Comparison of ENCODE assay signal across 8 mouse cellular contexts in the genomic region with DNA sequence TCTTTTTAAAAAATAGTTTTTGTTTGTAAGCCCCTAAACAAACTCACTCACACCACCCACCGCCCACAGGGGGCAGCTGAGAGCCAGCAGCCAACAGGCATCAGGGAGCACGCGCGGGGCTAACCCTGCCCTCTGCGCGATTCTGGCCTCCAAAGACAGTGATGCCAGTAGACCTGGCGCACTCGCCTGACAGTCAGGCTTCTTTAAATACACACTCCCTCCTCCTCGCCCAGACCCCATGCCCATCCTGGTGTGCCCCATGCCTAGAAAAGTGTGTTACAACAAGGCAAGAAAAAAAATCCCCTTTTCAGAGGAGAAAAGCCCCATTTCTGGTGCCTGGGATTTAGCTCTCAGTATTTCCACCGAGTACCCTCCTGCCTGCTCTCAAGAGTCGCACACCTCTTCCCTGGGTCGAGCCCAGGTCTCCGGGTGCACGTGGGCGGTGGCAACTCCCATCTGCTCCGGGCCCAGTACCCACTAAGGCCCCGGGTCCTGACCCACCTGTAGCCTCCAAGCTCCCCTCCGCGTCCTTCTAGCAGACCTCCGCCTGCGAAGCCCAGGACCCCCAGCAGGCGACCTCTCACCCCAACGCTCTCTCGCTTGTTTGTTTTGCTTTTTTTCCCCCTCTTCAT. TPM values are rescaled to one million over a fixed set of nuclear protein-coding genes. Genes with fewer than 3 reads are reported as not detected.
A peak's percentile ranks its signal among the peaks of the same experiment; 100 is the strongest.
DNase-seq lines count a peak whose midpoint lies in the region; ATAC-seq and TF ChIP-seq lines count a peak whose summit lies in the region.

No protein-coding gene starts in this region.

- dilution Hi-C loops in CH12.LX (cut with MboI; ENCODE audit: extremely low pct_ligation_motif_present, extremely low pct_unique_long_range_greater_than_20kb, low sequenced_read_pairs) = no loop called here

- in situ Hi-C loops in CH12.LX (cut with MboI; ENCODE audit: low pct_ligation_motif_present, low pct_unique_long_range_greater_than_20kb, low sequenced_read_pairs) = loop anchor here (10.0 kb wide), 1 partner anchor 105 kb away; no protein-coding TSS in a partner anchor

- peaks cover 78% of the 10 kb centered on the region for H3K79me2 ChIP-seq in CH12.LX (replicated peaks; ENCODE audit: control insufficient read depth, extremely low read depth, insufficient read depth, poor library complexity, severe bottlenecking)

- TF ChIP-seq CTCF in CH12.LX (conservative IDR thresholded peaks at IDR 0.05 in 1 of 2, IDR thresholded peaks at IDR 0.05 in 1 of 2; ENCODE audit: low read depth in 2 of 2, low read length in 2 of 2) = peak in 1 of 2 experiments; percentile 66; a peak in 3 of 4 replicates
- TF ChIP-seq CTCF in heart, postnatal 0 days (IDR thresholded peaks at IDR 0.05; ENCODE audit: low read depth) = peak; percentile 72

- peak overlapping the region; percentile 89 for H3K9ac ChIP-seq in CH12.LX (ENCODE audit: insufficient read depth, low read depth)
- peak overlapping the region; percentile 82 for H3K9ac ChIP-seq in heart, postnatal 0 days (replicated peaks; ENCODE audit: low read depth, low read length)

- ATAC-seq in heart, postnatal 0 days (ENCODE audit: insufficient read depth, low read depth) = peak; percentile 76

- peak overlapping the region; percentile 87 to 94 (median 88) for H3K4me3 ChIP-seq in CH12.LX (replicated peaks in 1 of 3; ENCODE audit: low read depth in 2 of 3, low read length in 2 of 3, poor library complexity in 1 of 3)
- H3K4me3 ChIP-seq in forebrain, embryonic 10.5 days = peak overlapping the region; percentile 78
- peak overlapping the region; percentile 91 for H3K4me3 ChIP-seq in heart, postnatal 0 days (ENCODE audit: low read depth, low read length)

- TF ChIP-seq EP300 in CH12.LX (IDR thresholded peaks at IDR 0.05; ENCODE audit: low read length) = no peak
- no peak for TF ChIP-seq EP300 in heart, postnatal 0 days (IDR thresholded peaks at IDR 0.05; ENCODE audit: low read depth)

- H3K27ac ChIP-seq in CH12.LX (ENCODE audit: insufficient read depth, low read depth) = peak overlapping the region; percentile 96
- H3K27ac ChIP-seq in forebrain, embryonic 10.5 days = peak overlapping the region; percentile 82
- H3K27ac ChIP-seq in heart, postnatal 0 days (ENCODE audit: low read depth) = peak overlapping the region; percentile 84

- H3K36me3 ChIP-seq in CH12.LX (replicated peaks in 1 of 2; ENCODE audit: control insufficient read depth in 1 of 2, insufficient read depth in 1 of 2, low read length in 1 of 2) = peaks cover 30 to 70% of the 10 kb centered on the region in 2 experiments
- no peaks in the 10 kb centered on the region for H3K36me3 ChIP-seq in forebrain, embryonic 10.5 days (replicated peaks)
- no peaks in the 10 kb centered on the region for H3K36me3 ChIP-seq in heart, postnatal 0 days (replicated peaks; ENCODE audit: control insufficient read depth, insufficient read depth, low read length)

- no peaks in the 10 kb centered on the region for H3K9me3 ChIP-seq in CH12.LX (replicated peaks; ENCODE audit: low read length)
- no peaks in the 10 kb centered on the region for H3K9me3 ChIP-seq in forebrain, embryonic 10.5 days
- H3K9me3 ChIP-seq in heart, postnatal 0 days (replicated peaks; ENCODE audit: control insufficient read depth, low read length) = no peaks in the 10 kb centered on the region

- no peaks in the 10 kb centered on the region for H3K27me3 ChIP-seq in CH12.LX (replicated peaks)
- peaks cover 62% of the 10 kb centered on the region for H3K27me3 ChIP-seq in forebrain, embryonic 10.5 days (ENCODE audit: poor library complexity, severe bottlenecking)
- no peaks in the 10 kb centered on the region for H3K27me3 ChIP-seq in heart, postnatal 0 days (ENCODE audit: control insufficient read depth, insufficient read depth, low read length)

- peaks cover 20 to 56% of the 10 kb centered on the region in 2 experiments for H3K4me1 ChIP-seq in CH12.LX (ENCODE audit: control insufficient read depth in 1 of 2, insufficient read depth in 2 of 2)
- H3K4me1 ChIP-seq in forebrain, embryonic 10.5 days = peaks cover 54% of the 10 kb centered on the region
- peaks cover 11% of the 10 kb centered on the region for H3K4me1 ChIP-seq in heart, postnatal 0 days (ENCODE audit: control insufficient read depth, insufficient read depth)

- WGBS in forebrain, embryonic 10.5 days = under 1% methylated on average over 24 of the region's 24 CpGs
- WGBS in heart, postnatal 0 days = 1% methylated on average over 24 of the region's 24 CpGs

- peak; percentile 44 for TF ChIP-seq RAD21 in CH12.LX (IDR thresholded peaks at IDR 0.05; ENCODE audit: low read depth, low read length)

- peak; percentile 92 for TF ChIP-seq POLR2A in CH12.LX (IDR thresholded peaks at IDR 0.05; ENCODE audit: low read depth, low read length)

- DNase-seq in CH12.LX (ENCODE audit: extremely low read depth) = peak; percentile 82
- peak; percentile 20 for DNase-seq in adrenal gland, adult 8-10 months
- DNase-seq in forebrain, embryonic 10.5 days (ENCODE audit: extremely low spot score, low spot score) = peak; percentile 70
- DNase-seq in heart, postnatal 0 days (ENCODE audit: low spot score) = peak; percentile 68
- DNase-seq in kidney, postnatal 14 days = peak; percentile 73
- peak; percentile 68 for DNase-seq in lung, postnatal 25 days (ENCODE audit: low spot score)
- DNase-seq in ovary, postnatal 10 days (ENCODE audit: low spot score) = peak; percentile 37
- peak; percentile 94 for DNase-seq in thymus, postnatal 4 days

- no peak overlapping the region for H3K4me2 ChIP-seq in CH12.LX (ENCODE audit: insufficient read depth, low read depth, poor library complexity, severe bottlenecking)
- peak overlapping the region; percentile 95 for H3K4me2 ChIP-seq in heart, postnatal 0 days (ENCODE audit: low read depth, low read length)

TF ChIP-seq in CH12.LX, 34 proteins besides CTCF, POLR2A, EP300 and RAD21:
- TF ChIP-seq SMC3 (IDR thresholded peaks at IDR 0.05; ENCODE audit: low read depth, low read length) = peak; percentile 58
- peak; percentile 86 for TF ChIP-seq SIN3A (IDR thresholded peaks at IDR 0.05; ENCODE audit: low read length)
- 0 out of 2 replicates have a peak, but pooled peaks have one; percentile 42 for TF ChIP-seq RCOR1 (conservative IDR thresholded peaks at IDR 0.05; ENCODE audit: low read depth, low read length)
- 0 out of 2 replicates have a peak, but pooled peaks have one; percentile 40 for TF ChIP-seq CHD2 (IDR thresholded peaks at IDR 0.05; ENCODE audit: low read length)
- peak; percentile 37; the same call in 1 of the 2 replicates for TF ChIP-seq UBTF (IDR thresholded peaks at IDR 0.05; ENCODE audit: low read depth, low read length)
- peak; percentile 74 for TF ChIP-seq MEF2A (IDR thresholded peaks at IDR 0.05; ENCODE audit: borderline replicate concordance, low read depth, low read length)
- TF ChIP-seq IRF4 (IDR thresholded peaks at IDR 0.05; ENCODE audit: low read depth, low read length) = peak; percentile 50
- peak; percentile 77 for TF ChIP-seq BHLHE40 (IDR thresholded peaks at IDR 0.05; ENCODE audit: low read depth, low read length)
- TF ChIP-seq MAFK (IDR thresholded peaks at IDR 0.05; ENCODE audit: insufficient replicate concordance, low read length) = no peak
- TF ChIP-seq POLR2AphosphoS2 (IDR thresholded peaks at IDR 0.05; ENCODE audit: low read depth, low read length) = peak; percentile 96
- no peak for TF ChIP-seq JUN (IDR thresholded peaks at IDR 0.05; ENCODE audit: insufficient read depth, low read depth, low read length)
- no peak for TF ChIP-seq MAZ (IDR thresholded peaks at IDR 0.05; ENCODE audit: low read depth, low read length)
- TF ChIP-seq MYC (IDR thresholded peaks at IDR 0.05; ENCODE audit: low read depth, low read length) = peak; percentile 84; the same call in 1 of the 2 replicates
- TF ChIP-seq HCFC1 (IDR thresholded peaks at IDR 0.05; ENCODE audit: low read depth, low read length) = peak; percentile 53; the same call in 1 of the 2 replicates
- TF ChIP-seq ELF1 (IDR thresholded peaks at IDR 0.05; ENCODE audit: low read depth, low read length) = no peak
- TF ChIP-seq NELFE (IDR thresholded peaks at IDR 0.05; ENCODE audit: low read depth, low read length) = peak; percentile 85
- peak; percentile 84 for TF ChIP-seq TCF12 (IDR thresholded peaks at IDR 0.05; ENCODE audit: low read depth, low read length)
- peak; percentile 52 for TF ChIP-seq ETS1 (conservative IDR thresholded peaks at IDR 0.05; ENCODE audit: low read depth, low read length)
- TF ChIP-seq USF1 (IDR thresholded peaks at IDR 0.05; ENCODE audit: low read depth, low read length) = no peak
- TF ChIP-seq CHD1 (IDR thresholded peaks at IDR 0.05; ENCODE audit: low read depth, low read length) = peak; percentile 95
- peak; percentile 88 for TF ChIP-seq MAX (IDR thresholded peaks at IDR 0.05; ENCODE audit: low read length)
- TF ChIP-seq JUND (conservative IDR thresholded peaks at IDR 0.05; ENCODE audit: low read depth, low read length) = no peak
- peak; percentile 85 for TF ChIP-seq MXI1 (IDR thresholded peaks at IDR 0.05; ENCODE audit: low read depth, low read length)
- TF ChIP-seq TBP (conservative IDR thresholded peaks at IDR 0.05; ENCODE audit: low read depth, low read length) = peak; percentile 87
- no peak for TF ChIP-seq GABPA (IDR thresholded peaks at IDR 0.05; ENCODE audit: insufficient replicate concordance, low read depth, low read length)
- no peak for TF ChIP-seq KAT2A (IDR thresholded peaks at IDR 0.05; ENCODE audit: insufficient replicate concordance, low read length)
- peak; percentile 88 for TF ChIP-seq NRF1 (IDR thresholded peaks at IDR 0.05; ENCODE audit: low read depth, low read length)
- TF ChIP-seq ZMIZ1 (IDR thresholded peaks at IDR 0.05; ENCODE audit: low read depth, low read length) = peak; percentile 96
TF ChIP-seq in CH12.LX: peak in this region for 20.

RNA-seq across cellular contexts. Expression of gene Rftn1, which starts 1.0 kb away (rescaled TPM):
- 52.5 and 76.2 TPM in 2 replicates for total RNA-seq in CH12.LX (2012; rRNA removed)
- 60.5 and 71.7 TPM in 2 replicates for total RNA-seq in CH12.LX (2014; rRNA removed)
- 66.2 and 80.6 TPM in 2 replicates for polyA plus RNA-seq in CH12.LX (2012; ENCODE audit: insufficient read length, low read depth)
- 10 to 100 TPM in 3 of 4 experiments, 1 to 10 TPM in 1; 9.1 to 12.9 (median 11.4) TPM for total RNA-seq in adrenal gland, adult 8-10 months (2022)
- polyA plus RNA-seq in forebrain, embryonic 10.5 days (2016; fragmentation: Nextera tagmentation; extraction: Ambion mirVana) = 8.3 and 10.2 TPM in 2 replicates
- 54.8 and 59.5 TPM in 2 replicates for total RNA-seq in heart, postnatal 0 days (2014; rRNA removed; ENCODE audit: low replicate concordance)
- polyA plus RNA-seq in heart, postnatal 0 days (2015; fragmentation: Nextera tagmentation; extraction: Ambion mirVana) = 32.9 and 36.5 TPM in 2 replicates

Comparison
In these comparisons a context has a peak if more than half of its experiments do, and no peak if none do; other contexts are left out.
1. Peak in every context shown above with its lines: DNase-seq, ATAC-seq, H3K4me3 ChIP-seq and H3K27ac ChIP-seq.
2. DNase-seq: peak in every context shown above with its lines; median percentile 94 in thymus, postnatal 4 days; 82 in CH12.LX; 73 in kidney, postnatal 14 days; 70 in forebrain, embryonic 10.5 days; 68 in heart, postnatal 0 days; 68 in lung, postnatal 25 days; 37 in ovary, postnatal 10 days; 20 in adrenal gland, adult 8-10 months.